Mouse (Mus musculus): ENCODE measurements around the gene Morn4. TPM values are rescaled to one million over a fixed set of nuclear protein-coding genes. Genes with fewer than 3 reads are reported as not detected.
A peak's percentile ranks its signal among the peaks of the same experiment; 100 is the strongest.

The Morn4 gene
- polyA plus RNA-seq, 1 experiment from 2014 or later: 160 TPM

DNA sequence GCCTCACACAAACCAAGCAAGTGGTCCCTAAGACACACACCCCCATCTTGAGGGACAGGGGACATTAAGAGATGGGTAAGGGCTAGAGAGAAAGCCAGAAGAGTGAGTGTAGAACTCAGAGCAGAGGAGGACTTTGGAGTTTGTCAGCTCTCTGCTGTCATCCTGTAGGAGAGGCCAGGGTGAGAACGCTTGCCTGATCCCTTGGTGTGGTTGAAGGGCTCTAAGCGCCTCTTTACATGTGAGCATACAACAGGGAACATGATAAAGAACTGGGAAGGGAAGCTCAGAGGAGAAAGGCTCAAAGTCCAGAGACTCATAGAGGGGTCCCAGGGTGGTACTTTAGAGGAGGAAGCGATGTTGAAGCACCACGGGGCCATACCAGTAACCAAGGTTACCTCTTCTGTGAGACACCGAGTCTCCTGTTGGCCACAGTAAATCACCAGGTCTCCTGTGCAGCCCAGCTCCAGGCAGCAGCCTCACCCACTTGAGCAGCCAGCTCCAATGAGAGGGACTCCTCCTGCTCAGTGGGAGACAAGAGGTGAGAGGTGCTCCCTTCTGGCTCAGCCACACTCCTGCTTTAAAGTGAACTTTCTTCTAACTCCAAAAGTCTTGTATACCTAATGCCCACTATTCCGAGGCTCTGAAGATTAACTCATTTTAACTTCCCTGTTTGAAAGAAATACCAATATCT lies 29.3 kb downstream of the Morn4 start:
- no peak overlapping the region for H3K27ac ChIP-seq (ENCODE audit: low read length)
- H3K4me3 ChIP-seq (ENCODE audit: low read depth, low read length): no peak overlapping the region
- H3K9me3 ChIP-seq (replicated peaks; ENCODE audit: control insufficient read depth, low read length, poor library complexity, severe bottlenecking): no peaks in the 10 kb centered on the region
- no peak overlapping the region for H3K4me2 ChIP-seq (ENCODE audit: low read length)
- 88% methylated on average over 6 of the region's 6 CpGs for WGBS
- H3K4me1 ChIP-seq (ENCODE audit: control insufficient read depth, insufficient read depth, low read length): no peaks in the 10 kb centered on the region
- no peak for ATAC-seq
- H3K36me3 ChIP-seq (ENCODE audit: control insufficient read depth, insufficient read depth, low read length): no peaks in the 10 kb centered on the region
- H3K27me3 ChIP-seq (ENCODE audit: control insufficient read depth, insufficient read depth, low read depth, low read length): no peaks in the 10 kb centered on the region
- no peak overlapping the region for H3K9ac ChIP-seq (ENCODE audit: low read depth, low read length)

DNA sequence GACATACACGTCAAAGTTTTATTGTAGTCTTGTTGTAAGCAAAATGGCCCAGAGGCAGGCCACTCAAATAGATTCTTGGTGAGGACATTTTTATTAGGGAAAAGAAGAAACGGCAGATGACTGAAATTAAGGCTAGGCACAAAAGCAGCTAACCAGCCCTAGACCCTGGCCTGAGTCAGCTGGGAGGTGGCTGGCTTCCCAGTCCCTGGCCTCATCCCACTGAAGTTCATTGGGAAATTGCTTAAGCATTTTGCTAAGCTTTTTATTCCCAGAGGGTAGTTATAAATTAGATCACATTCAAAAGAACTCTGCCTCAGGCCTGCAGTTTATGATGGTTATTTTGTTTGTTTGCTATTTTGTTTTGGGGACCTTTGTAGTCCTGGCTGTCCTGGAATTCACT lies 30.3 kb downstream of the Morn4 start:
- no peaks in the 10 kb centered on the region for H3K36me3 ChIP-seq (ENCODE audit: control insufficient read depth, insufficient read depth, low read length)
- H3K4me3 ChIP-seq (ENCODE audit: low read depth, low read length): no peak overlapping the region
- H3K9me3 ChIP-seq (replicated peaks; ENCODE audit: control insufficient read depth, low read length, poor library complexity, severe bottlenecking): no peaks in the 10 kb centered on the region
- H3K4me1 ChIP-seq (ENCODE audit: control insufficient read depth, insufficient read depth, low read length): no peaks in the 10 kb centered on the region
- H3K27ac ChIP-seq (ENCODE audit: low read length): no peak overlapping the region
- no peak overlapping the region for H3K4me2 ChIP-seq (ENCODE audit: low read length)
- no peak overlapping the region for H3K9ac ChIP-seq (ENCODE audit: low read depth, low read length)
- 83% methylated on average over 2 of the region's 2 CpGs for WGBS
- H3K27me3 ChIP-seq (ENCODE audit: control insufficient read depth, insufficient read depth, low read depth, low read length): no peaks in the 10 kb centered on the region
- ATAC-seq: no peak

DNA sequence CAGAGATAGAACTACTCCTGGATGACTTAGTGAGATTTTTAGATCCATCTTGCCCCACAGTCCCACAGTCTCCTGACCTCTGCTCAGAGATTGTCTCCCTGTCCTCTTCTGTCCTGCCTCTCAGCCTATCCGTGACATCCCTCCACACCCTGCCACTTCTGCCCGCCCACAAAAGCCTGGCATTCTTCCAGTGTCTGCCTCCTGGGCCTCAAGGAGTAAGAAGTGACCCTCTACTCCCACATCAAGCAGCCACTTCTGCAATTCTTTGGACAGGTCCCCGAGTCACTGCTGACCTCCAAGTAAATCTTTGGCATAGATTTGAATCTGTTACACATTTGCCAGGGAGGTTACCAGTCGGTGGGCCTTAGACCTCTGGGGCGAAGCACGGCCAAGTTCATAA lies 31.9 kb downstream of the Morn4 start:
- no peaks in the 10 kb centered on the region for H3K9me3 ChIP-seq (replicated peaks; ENCODE audit: control insufficient read depth, low read length, poor library complexity, severe bottlenecking)

DNA sequence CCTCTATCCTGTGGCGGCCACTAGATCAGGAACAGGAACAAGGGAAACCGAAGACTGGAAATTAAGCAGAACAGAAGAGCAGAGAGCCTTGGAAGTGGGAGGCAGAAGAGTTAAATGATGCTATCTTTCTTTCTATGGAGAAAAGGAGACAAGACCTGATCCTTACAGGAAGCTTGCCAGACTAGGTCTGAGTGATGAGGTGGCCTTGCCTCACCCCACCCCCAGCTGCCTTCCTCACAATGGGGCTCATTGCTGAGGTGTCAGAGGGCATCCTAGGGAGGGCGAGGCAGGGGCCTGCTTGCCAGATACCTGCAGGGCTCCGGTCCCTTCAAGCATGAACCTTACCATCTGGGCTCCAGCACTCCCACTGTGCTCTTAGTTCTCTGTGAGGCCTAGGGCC lies 34.2 kb downstream of the Morn4 start, which contains the start of gene 4933411K16Rik:
Gene 4933411K16Rik (plus strand): TSS at position 301 of the 400 bp plus-strand sequence.
- Histone ChIP-seq H3K4me1 (ENCODE audit: control insufficient read depth, insufficient read depth, low read length) (no peaks in the 10 kb centered on the region), H3K27me3 (ENCODE audit: control insufficient read depth, insufficient read depth, low read depth, low read length) (no peaks in the 10 kb centered on the region), H3K27ac (ENCODE audit: low read length) (no peak within 1 kb of the TSS), H3K4me2 (ENCODE audit: low read length) (no peak within 1 kb of the TSS), H3K9me3 (replicated peaks; ENCODE audit: control insufficient read depth, low read length, poor library complexity, severe bottlenecking) (no peaks in the 10 kb centered on the region), H3K4me3 (ENCODE audit: low read depth, low read length) (no peak within 1 kb of the TSS), H3K9ac (ENCODE audit: low read depth, low read length) (no peak within 1 kb of the TSS), H3K36me3 (ENCODE audit: control insufficient read depth, insufficient read depth, low read length) (no peaks in the 10 kb centered on the region)
- 81% methylated on average over 4 of the region's 4 CpGs for WGBS
- ATAC-seq: no peak

More for the DNA sequence above, 31.9 kb downstream of the Morn4 start:
- H3K36me3 ChIP-seq (ENCODE audit: control insufficient read depth, insufficient read depth, low read length): no peaks in the 10 kb centered on the region
- no peaks in the 10 kb centered on the region for H3K27me3 ChIP-seq (ENCODE audit: control insufficient read depth, insufficient read depth, low read depth, low read length)
- H3K27ac ChIP-seq (ENCODE audit: low read length): no peak overlapping the region
- no peak overlapping the region for H3K4me3 ChIP-seq (ENCODE audit: low read depth, low read length)
- H3K4me1 ChIP-seq (ENCODE audit: control insufficient read depth, insufficient read depth, low read length): no peaks in the 10 kb centered on the region
- H3K4me2 ChIP-seq (ENCODE audit: low read length): no peak overlapping the region
- H3K9ac ChIP-seq (ENCODE audit: low read depth, low read length): no peak overlapping the region
- ATAC-seq: no peak
- 81% methylated on average over 6 of the region's 6 CpGs for WGBS

DNA sequence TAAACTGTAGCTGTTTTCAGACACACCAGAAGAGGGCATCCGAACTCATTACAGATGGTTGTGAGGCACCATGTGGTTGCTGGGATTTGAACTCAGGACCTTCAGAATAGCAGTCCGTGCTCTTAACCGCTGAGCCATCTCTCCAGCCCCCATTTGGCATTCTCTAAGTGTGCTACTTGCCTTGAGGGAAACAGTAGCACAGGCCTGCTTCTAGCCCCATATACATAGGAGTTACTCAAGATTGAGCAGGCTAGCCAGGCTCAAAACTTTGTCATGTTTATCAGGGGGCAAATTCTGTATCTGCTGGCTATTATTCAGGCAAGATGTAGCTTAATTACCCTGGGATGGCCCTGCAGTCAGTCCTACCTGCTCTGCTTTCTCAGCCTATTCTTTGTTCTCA lies 34.8 kb downstream of the Morn4 start:
- no peak for ATAC-seq
- Histone ChIP-seq H3K27ac (ENCODE audit: low read length) (no peak overlapping the region), H3K4me2 (ENCODE audit: low read length) (no peak overlapping the region), H3K36me3 (ENCODE audit: control insufficient read depth, insufficient read depth, low read length) (no peaks in the 10 kb centered on the region), H3K4me3 (ENCODE audit: low read depth, low read length) (no peak overlapping the region), H3K9ac (ENCODE audit: low read depth, low read length) (no peak overlapping the region), H3K4me1 (ENCODE audit: control insufficient read depth, insufficient read depth, low read length) (no peaks in the 10 kb centered on the region), H3K27me3 (ENCODE audit: control insufficient read depth, insufficient read depth, low read depth, low read length) (no peaks in the 10 kb centered on the region), H3K9me3 (replicated peaks; ENCODE audit: control insufficient read depth, low read length, poor library complexity, severe bottlenecking) (no peaks in the 10 kb centered on the region)
- WGBS: 88% methylated on average over 3 of the region's 3 CpGs

DNA sequence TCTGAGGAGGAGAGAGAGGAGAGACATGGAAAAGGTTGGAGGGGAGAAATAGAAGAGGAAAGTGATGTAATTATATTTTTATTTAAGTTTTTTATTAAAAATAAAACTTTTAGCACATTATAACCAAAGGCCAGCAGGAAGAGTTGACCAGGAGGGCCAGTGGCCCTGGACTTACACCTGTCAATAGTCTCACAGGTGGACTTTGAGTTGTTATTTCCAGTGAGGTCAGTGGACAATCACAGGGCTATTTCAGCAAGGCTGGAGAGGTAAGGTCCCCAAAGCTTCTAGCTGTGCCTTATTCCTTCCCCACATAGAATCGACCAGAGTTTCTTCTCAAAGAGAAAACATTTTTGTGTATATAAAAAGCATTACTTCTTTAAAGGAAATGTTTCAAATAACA lies 35.9 kb downstream of the Morn4 start:
- Histone ChIP-seq H3K4me2 (ENCODE audit: low read length) (no peak overlapping the region), H3K27ac (ENCODE audit: low read length) (no peak overlapping the region), H3K4me1 (ENCODE audit: control insufficient read depth, insufficient read depth, low read length) (no peaks in the 10 kb centered on the region), H3K27me3 (ENCODE audit: control insufficient read depth, insufficient read depth, low read depth, low read length) (no peaks in the 10 kb centered on the region), H3K9me3 (replicated peaks; ENCODE audit: control insufficient read depth, low read length, poor library complexity, severe bottlenecking) (no peaks in the 10 kb centered on the region), H3K4me3 (ENCODE audit: low read depth, low read length) (no peak overlapping the region), H3K9ac (ENCODE audit: low read depth, low read length) (no peak overlapping the region), H3K36me3 (ENCODE audit: control insufficient read depth, insufficient read depth, low read length) (no peaks in the 10 kb centered on the region)
- 74% methylated on average over 1 of the region's 1 CpGs for WGBS
- ATAC-seq: no peak

DNA sequence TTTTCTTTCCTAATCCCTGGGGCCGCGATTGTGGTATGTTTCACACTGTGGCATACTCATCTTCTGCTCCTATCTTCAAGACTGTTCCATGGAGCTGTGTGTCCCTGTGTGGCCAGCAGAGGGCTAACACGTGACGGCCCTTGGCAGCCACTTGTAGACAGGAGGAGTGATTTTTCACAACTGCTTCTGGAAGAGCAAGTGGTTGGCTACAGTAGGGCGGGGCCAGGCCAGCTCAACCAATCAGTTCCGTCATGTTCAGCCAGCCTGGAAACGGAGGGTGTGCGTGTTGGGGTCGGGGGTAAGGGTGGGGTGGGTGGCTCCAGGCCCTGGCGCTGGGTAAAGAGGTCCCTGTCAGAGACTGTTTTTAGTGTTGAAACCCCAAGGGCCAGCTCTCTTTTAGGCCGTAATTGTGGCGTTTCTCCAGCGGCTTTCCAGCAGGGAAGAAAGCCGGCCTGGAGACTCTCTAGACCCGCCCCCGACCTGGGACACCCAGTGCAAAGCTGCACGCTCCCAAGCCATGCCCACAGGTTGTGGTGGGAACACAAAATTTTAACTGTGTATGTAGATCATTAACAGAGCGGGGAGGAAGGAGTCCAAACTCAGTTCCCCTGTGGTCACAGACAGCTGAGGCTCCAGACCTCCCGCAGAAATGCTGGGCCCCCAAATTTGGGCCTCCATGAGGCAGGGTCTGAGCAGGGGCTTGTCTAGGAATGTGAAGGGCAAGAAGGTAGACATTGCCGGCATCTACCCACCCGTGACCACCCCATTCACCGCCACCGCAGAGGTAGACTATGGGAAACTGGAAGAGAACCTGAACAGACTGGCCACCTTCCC lies 40.7 kb downstream of the Morn4 start, which contains the start of gene Hoga1:
Gene Hoga1 (plus strand): TSS at position 342 of the 834 bp plus-strand sequence.
- Histone ChIP-seq H3K27ac (ENCODE audit: low read length) (no peak within 1 kb of the TSS), H3K4me2 (ENCODE audit: low read length) (peak within 1 kb of the TSS; percentile 42), H3K9me3 (replicated peaks; ENCODE audit: control insufficient read depth, low read length, poor library complexity, severe bottlenecking) (no peaks in the 10 kb centered on the region), H3K27me3 (ENCODE audit: control insufficient read depth, insufficient read depth, low read depth, low read length) (no peaks in the 10 kb centered on the region), H3K4me1 (ENCODE audit: control insufficient read depth, insufficient read depth, low read length) (no peaks in the 10 kb centered on the region), H3K9ac (ENCODE audit: low read depth, low read length) (no peak within 1 kb of the TSS), H3K4me3 (ENCODE audit: low read depth, low read length) (peak within 1 kb of the TSS; percentile 13), H3K36me3 (ENCODE audit: control insufficient read depth, insufficient read depth, low read length) (no peaks in the 10 kb centered on the region)
- WGBS: 30% methylated on average over 23 of the region's 23 CpGs
- ATAC-seq: peak; percentile 78

DNA sequence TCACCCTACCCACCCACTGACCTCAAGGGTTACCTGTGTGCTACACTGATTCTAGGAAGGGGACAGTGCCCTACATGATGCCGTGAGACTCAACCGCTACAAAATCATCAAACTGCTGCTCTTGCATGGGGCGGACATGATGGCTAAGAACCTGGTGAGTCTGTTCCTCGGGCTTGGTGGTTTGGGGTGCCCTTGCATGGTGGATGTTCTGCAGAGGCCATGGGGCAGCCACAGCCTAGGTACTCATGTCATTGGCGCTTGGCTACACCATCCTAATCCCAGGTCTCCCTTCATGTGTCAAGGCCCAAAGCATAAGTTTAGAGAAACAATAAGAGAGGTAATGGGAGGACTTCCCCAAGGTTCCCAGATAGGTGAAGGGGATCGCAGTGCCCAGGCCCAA lies 42.2 kb downstream of the Morn4 start:
- 97% methylated on average over 6 of the region's 6 CpGs for WGBS
- no peaks in the 10 kb centered on the region for H3K27me3 ChIP-seq (ENCODE audit: control insufficient read depth, insufficient read depth, low read depth, low read length)
- H3K9ac ChIP-seq (ENCODE audit: low read depth, low read length): no peak overlapping the region
- no peaks in the 10 kb centered on the region for H3K4me1 ChIP-seq (ENCODE audit: control insufficient read depth, insufficient read depth, low read length)
- H3K9me3 ChIP-seq (replicated peaks; ENCODE audit: control insufficient read depth, low read length, poor library complexity, severe bottlenecking): no peaks in the 10 kb centered on the region
- ATAC-seq: no peak
- H3K36me3 ChIP-seq (ENCODE audit: control insufficient read depth, insufficient read depth, low read length): no peaks in the 10 kb centered on the region
- no peak overlapping the region for H3K27ac ChIP-seq (ENCODE audit: low read length)
- H3K4me3 ChIP-seq (ENCODE audit: low read depth, low read length): no peak overlapping the region
- no peak overlapping the region for H3K4me2 ChIP-seq (ENCODE audit: low read length)

DNA sequence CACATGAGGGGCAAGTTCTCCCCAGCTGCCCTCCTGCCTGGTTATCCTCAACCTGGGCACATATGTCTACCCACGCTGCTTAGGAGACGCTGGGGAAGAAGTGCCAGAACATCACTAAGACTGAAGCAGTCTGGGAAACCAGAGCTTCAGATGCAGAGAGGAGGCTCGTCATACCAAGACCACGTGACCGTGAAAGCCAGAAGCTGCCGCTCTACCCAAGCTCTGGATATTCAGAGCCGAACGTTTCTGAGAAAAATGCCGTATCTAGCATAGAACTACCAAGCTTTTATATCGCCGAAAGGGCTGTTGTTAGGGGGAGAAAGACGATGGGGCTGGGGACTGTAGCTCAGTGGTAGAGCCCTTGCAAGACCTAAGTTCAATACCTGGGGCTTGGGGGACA lies 47.8 kb downstream of the Morn4 start:
- Histone ChIP-seq H3K27ac (ENCODE audit: low read length) (no peak overlapping the region), H3K9me3 (replicated peaks; ENCODE audit: control insufficient read depth, low read length, poor library complexity, severe bottlenecking) (no peaks in the 10 kb centered on the region), H3K27me3 (ENCODE audit: control insufficient read depth, insufficient read depth, low read depth, low read length) (no peaks in the 10 kb centered on the region), H3K36me3 (ENCODE audit: control insufficient read depth, insufficient read depth, low read length) (no peaks in the 10 kb centered on the region), H3K9ac (ENCODE audit: low read depth, low read length) (no peak overlapping the region), H3K4me1 (ENCODE audit: control insufficient read depth, insufficient read depth, low read length) (peaks cover 2% of the 10 kb centered on the region; the same call in 1 of the 2 replicates), H3K4me3 (ENCODE audit: low read depth, low read length) (no peak overlapping the region), H3K4me2 (ENCODE audit: low read length) (no peak overlapping the region)
- WGBS: 92% methylated on average over 12 of the region's 12 CpGs
- ATAC-seq: no peak
